Mouse (Mus musculus) MEL (cell line): ENCODE data around the gene Rpa1. TPM values are rescaled to one million over a fixed set of nuclear protein-coding genes. Genes with fewer than 3 reads are reported as not detected.

ENCODE experiments used
- DNase-seq: peaks from one replicate; pipeline ENCODE4 v3.0.0; 2011; ENCODE audit warnings: low read depth, low spot score
- H3K27ac ChIP-seq: 2 replicates; pipeline ENCODE4 v1.5.1; 2012; ENCODE audit warnings: low read depth, mild to moderate bottlenecking, control low read depth, low read length, moderate library complexity; ENCODE audit not compliant: control insufficient read depth
- H3K27me3 ChIP-seq, 2 experiments: fragments of 150-350 bp in 1 of 2; sonication (generic) in 1 of 2; 2 replicates each; pipeline ENCODE4 v1.6.1; 2012; ENCODE audit warnings: low read length in 2 of 2, mild to moderate bottlenecking in 2 of 2, improper control_type of control experiment in 1 of 2, moderate library complexity in 1 of 2; ENCODE audit not compliant: insufficient read depth in 2 of 2, control insufficient read depth in 1 of 2
- H3K36me3 ChIP-seq, 2 experiments: 2 replicates each; pipeline ENCODE4 v1.6.1; 2012 to 2014; ENCODE audit warnings: low read length in 2 of 2, improper control_type of control experiment in 1 of 2, inconsistent platforms in 1 of 2, mild to moderate bottlenecking in 1 of 2; ENCODE audit not compliant: insufficient read depth in 2 of 2, control insufficient read depth in 1 of 2
- H3K4me1 ChIP-seq, 2 experiments: fragments of 150-350 bp in 1 of 2; sonication (generic) in 1 of 2; 2 replicates each; pipeline ENCODE4 v1.6.1; 2012; ENCODE audit warnings: low read length in 2 of 2, improper control_type of control experiment in 1 of 2, mild to moderate bottlenecking in 1 of 2; ENCODE audit not compliant: insufficient read depth in 2 of 2, control insufficient read depth in 1 of 2
- H3K4me3 ChIP-seq, 2 experiments: fragments of 150-350 bp in 1 of 2; sonication (generic) in 1 of 2; 2 replicates each; pipeline ENCODE4 v1.5.1; 2012; ENCODE audit warnings: low read depth in 2 of 2, low read length in 2 of 2, mild to moderate bottlenecking in 2 of 2, moderate library complexity in 2 of 2, control low read depth in 1 of 2, improper control_type of control experiment in 1 of 2; ENCODE audit not compliant: control insufficient read depth in 1 of 2, insufficient read depth in 1 of 2
- H3K79me2 ChIP-seq: 2 replicates; pipeline ENCODE4 v1.6.1; 2012; ENCODE audit warnings: mild to moderate bottlenecking, low read length, moderate library complexity; ENCODE audit not compliant: control insufficient read depth, poor library complexity, insufficient read depth
- H3K9ac ChIP-seq: 2 replicates; pipeline ENCODE4 v1.6.1; 2012; ENCODE audit warnings: low read depth, mild to moderate bottlenecking, control low read depth, low read length, moderate library complexity; ENCODE audit not compliant: control insufficient read depth, poor library complexity, severe bottlenecking
- H3K9me3 ChIP-seq: fragments of 150-350 bp; sonication (generic); replicated peaks from 2 replicates; pipeline ENCODE4 v1.6.1; 2012; ENCODE audit warnings: mild to moderate bottlenecking, low read length, improper control_type of control experiment, moderate library complexity; ENCODE audit not compliant: insufficient read depth
- BHLHE40 ChIP-seq: IDR thresholded peaks from 2 replicates; pipeline ENCODE4 v1.6.1; 2012; ENCODE audit warnings: low read depth, mild to moderate bottlenecking, inconsistent platforms, low read length, improper control_type of control experiment, borderline replicate concordance
- CHD1 ChIP-seq: IDR thresholded peaks from 2 replicates; pipeline ENCODE4 v1.6.1; 2012; ENCODE audit warnings: low read depth, mild to moderate bottlenecking, inconsistent platforms, low read length, improper control_type of control experiment
- CHD2 ChIP-seq: IDR thresholded peaks from 2 replicates; pipeline ENCODE4 v1.6.1; 2011; ENCODE audit warnings: low read length, improper control_type of control experiment
- CTCF ChIP-seq, 3 experiments: IDR thresholded peaks in 2 of 3; conservative IDR thresholded peaks in 1 of 3; 2 replicates each; pipeline ENCODE4 v1.5.1; 2011 to 2012; ENCODE audit warnings: low read length in 3 of 3, low read depth in 2 of 3, mild to moderate bottlenecking in 2 of 3, improper control_type of control experiment in 1 of 3, inconsistent platforms in 1 of 3, mixed read lengths in 1 of 3, moderate library complexity in 1 of 3; ENCODE audit not compliant: control insufficient read depth in 1 of 3, insufficient read depth in 1 of 3, poor library complexity in 1 of 3, severe bottlenecking in 1 of 3
- E2F4 ChIP-seq: IDR thresholded peaks from 2 replicates; pipeline ENCODE4 v1.6.1; 2011; ENCODE audit warnings: low read depth, low read length, improper control_type of control experiment, borderline replicate concordance
- ELF1 ChIP-seq: IDR thresholded peaks from 2 replicates; pipeline ENCODE4 v1.6.1; 2014; ENCODE audit warnings: low read depth, mild to moderate bottlenecking, inconsistent platforms, low read length, improper control_type of control experiment, moderate library complexity
- GABPA ChIP-seq: IDR thresholded peaks from 2 replicates; pipeline ENCODE4 v1.6.1; 2012; ENCODE audit warnings: low read depth, mild to moderate bottlenecking, inconsistent platforms, low read length, improper control_type of control experiment, moderate library complexity
- GATA1 ChIP-seq: IDR thresholded peaks from 2 replicates; pipeline ENCODE4 v1.6.1; 2011; ENCODE audit warnings: low read depth, low read length, improper control_type of control experiment
- HCFC1 ChIP-seq: IDR thresholded peaks from 2 replicates; pipeline ENCODE4 v1.6.1; 2012; ENCODE audit warnings: low read depth, mild to moderate bottlenecking, inconsistent platforms, low read length, improper control_type of control experiment, moderate library complexity
- JUND ChIP-seq: IDR thresholded peaks from 2 replicates; pipeline ENCODE4 v1.6.1; 2011; ENCODE audit warnings: low read depth, mild to moderate bottlenecking, improper control_type of control experiment, low read length
- MAFK ChIP-seq: IDR thresholded peaks from 2 replicates; pipeline ENCODE4 v1.6.1; 2011; ENCODE audit warnings: low read depth, mild to moderate bottlenecking, low read length, improper control_type of control experiment, borderline replicate concordance
- MAX ChIP-seq: IDR thresholded peaks from 2 replicates; pipeline ENCODE4 v1.6.1; 2011; ENCODE audit warnings: low read length, improper control_type of control experiment
- MAZ ChIP-seq: IDR thresholded peaks from 2 replicates; pipeline ENCODE4 v1.6.1; 2012; ENCODE audit warnings: low read depth, mild to moderate bottlenecking, inconsistent platforms, low read length, improper control_type of control experiment
- MXI1 ChIP-seq: IDR thresholded peaks from 2 replicates; pipeline ENCODE4 v1.6.1; 2011; ENCODE audit warnings: mild to moderate bottlenecking, low read depth, low read length, improper control_type of control experiment
- MYB ChIP-seq: IDR thresholded peaks from 2 replicates; pipeline ENCODE4 v1.6.1; 2011; ENCODE audit warnings: mild to moderate bottlenecking, low read depth, low read length, improper control_type of control experiment
- MYC ChIP-seq: IDR thresholded peaks from 2 replicates; pipeline ENCODE4 v1.6.1; 2011; ENCODE audit warnings: low read depth, mild to moderate bottlenecking, low read length, improper control_type of control experiment, moderate library complexity
- NRF1 ChIP-seq: IDR thresholded peaks from 2 replicates; pipeline ENCODE4 v1.6.1; 2014; ENCODE audit warnings: low read depth, mild to moderate bottlenecking, inconsistent platforms, low read length, improper control_type of control experiment, moderate library complexity; ENCODE audit not compliant: poor library complexity, insufficient read depth, severe bottlenecking
- POLR2A ChIP-seq, 2 experiments: IDR thresholded peaks; 2 replicates each; pipeline ENCODE4 v1.6.1; 2011 to 2012; ENCODE audit warnings: low read length in 2 of 2, mild to moderate bottlenecking in 2 of 2, control low read depth in 1 of 2, improper control_type of control experiment in 1 of 2, low read depth in 1 of 2, moderate library complexity in 1 of 2; ENCODE audit not compliant: control insufficient read depth in 1 of 2, insufficient read depth in 1 of 2, poor library complexity in 1 of 2
- POLR2AphosphoS2 ChIP-seq: IDR thresholded peaks from 2 replicates; pipeline ENCODE4 v1.6.1; 2011; ENCODE audit warnings: low read length, improper control_type of control experiment
- POLR2AphosphoS5 ChIP-seq: IDR thresholded peaks from 2 replicates; pipeline ENCODE4 v1.6.1; 2012; ENCODE audit warnings: low read depth, borderline replicate concordance, mild to moderate bottlenecking, inconsistent platforms, low read length, moderate library complexity, mixed read lengths
- RAD21 ChIP-seq: IDR thresholded peaks from 2 replicates; pipeline ENCODE4 v1.6.1; 2011; ENCODE audit warnings: mild to moderate bottlenecking, low read depth, low read length, improper control_type of control experiment
- SIN3A ChIP-seq: IDR thresholded peaks from 2 replicates; pipeline ENCODE4 v1.6.1; 2012; ENCODE audit warnings: low read length, improper control_type of control experiment, inconsistent platforms
- SMC3 ChIP-seq: IDR thresholded peaks from 2 replicates; pipeline ENCODE4 v1.6.1; 2011; ENCODE audit warnings: low read depth, low read length, improper control_type of control experiment
- TAL1 ChIP-seq: IDR thresholded peaks from 2 replicates; pipeline ENCODE4 v1.6.1; 2012; ENCODE audit warnings: mild to moderate bottlenecking, inconsistent platforms, low read length, moderate library complexity, mixed read lengths
- TCF12 ChIP-seq: IDR thresholded peaks from 2 replicates; pipeline ENCODE4 v1.6.1; 2014; ENCODE audit warnings: low read depth, mild to moderate bottlenecking, inconsistent platforms, low read length, improper control_type of control experiment, moderate library complexity
- USF2 ChIP-seq, 2 experiments: IDR thresholded peaks; 2 replicates each; pipeline ENCODE4 v1.6.1; 2011 to 2012; ENCODE audit warnings: improper control_type of control experiment in 2 of 2, low read length in 2 of 2, borderline replicate concordance in 1 of 2, inconsistent platforms in 1 of 2, low read depth in 1 of 2, mild to moderate bottlenecking in 1 of 2; ENCODE audit not compliant: insufficient read depth in 1 of 2
- ZMIZ1 ChIP-seq: IDR thresholded peaks from 2 replicates; pipeline ENCODE4 v1.6.1; 2012; ENCODE audit warnings: low read depth, mild to moderate bottlenecking, inconsistent platforms, low read length, improper control_type of control experiment, moderate library complexity
- ZNF384 ChIP-seq: IDR thresholded peaks from 2 replicates; pipeline ENCODE4 v1.6.1; 2012; ENCODE audit warnings: low read depth, mild to moderate bottlenecking, inconsistent platforms, low read length, improper control_type of control experiment
- polyA plus RNA-seq, 2 experiments: library from polyadenylated mRNA; stranded (reverse) in 1 of 2; unstranded in 1 of 2; fragments of >175 nt in 1 of 2; fragments of >200 nt in 1 of 2; gene quantifications; 2 replicates each; pipeline versions ENCODE4 v1.2.1 to v1.2.4; 2012; ENCODE audit warnings: low replicate concordance in 2 of 2, low read depth in 1 of 2; ENCODE audit not compliant: insufficient read length in 2 of 2, insufficient read depth in 1 of 2, missing spikeins in 1 of 2
- total RNA-seq: library from RNA; depleted of rRNA; stranded (reverse); fragments of 300-350 nt; gene quantifications from 2 replicates; pipeline ENCODE4 v1.2.3, GENCODE M21; 2012

Rpa1 gene
- total and polyA plus RNA-seq, 3 experiments: 179 to 481 (median 242) TPM

DNA sequence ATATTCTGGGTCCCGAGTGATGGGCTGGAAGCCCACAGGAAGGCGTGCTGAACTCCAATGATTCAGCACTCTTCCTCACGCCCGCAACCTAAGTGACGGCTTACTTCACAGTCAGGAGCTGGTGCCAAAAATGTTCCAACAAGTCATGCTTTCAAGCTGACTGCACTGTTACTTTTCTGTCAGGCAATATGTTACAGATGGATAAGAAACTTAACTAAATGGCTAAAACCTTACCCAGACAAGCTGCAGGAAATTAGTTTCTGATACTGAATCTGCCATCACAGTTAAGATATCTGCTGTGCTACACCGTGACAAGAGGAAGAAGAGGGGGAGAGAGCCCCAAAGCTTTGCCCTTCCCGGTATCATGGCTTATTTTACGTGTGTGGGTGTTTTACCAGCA lies 34.3 kb downstream of the Rpa1 start (continued):
- TF ChIP-seq MYC (peak; percentile 96), POLR2AphosphoS5 (no peak), E2F4 (no peak; the same call in 1 of the 2 replicates), POLR2AphosphoS2 (peak; percentile 91), ZMIZ1 (no peak), TCF12 (peak; percentile 99), CTCF (IDR thresholded peaks at IDR 0.05 in 2 of 3, conservative IDR thresholded peaks at IDR 0.05 in 1 of 3; ENCODE audit: control insufficient read depth in 1 of 3, insufficient read depth in 1 of 3, low read depth in 2 of 3, low read length in 3 of 3, poor library complexity in 1 of 3, severe bottlenecking in 1 of 3) (no peak)
- TF ChIP-seq, all 39 proteins: peak for 23

GRCm38 (mm10) chr11:75311751-75312150 lies 36.4 kb downstream of the Rpa1 start:
- H3K79me2 ChIP-seq: no peaks in the 10 kb centered on the region
- H3K27me3 ChIP-seq: no peaks in the 10 kb centered on the region

DNA sequence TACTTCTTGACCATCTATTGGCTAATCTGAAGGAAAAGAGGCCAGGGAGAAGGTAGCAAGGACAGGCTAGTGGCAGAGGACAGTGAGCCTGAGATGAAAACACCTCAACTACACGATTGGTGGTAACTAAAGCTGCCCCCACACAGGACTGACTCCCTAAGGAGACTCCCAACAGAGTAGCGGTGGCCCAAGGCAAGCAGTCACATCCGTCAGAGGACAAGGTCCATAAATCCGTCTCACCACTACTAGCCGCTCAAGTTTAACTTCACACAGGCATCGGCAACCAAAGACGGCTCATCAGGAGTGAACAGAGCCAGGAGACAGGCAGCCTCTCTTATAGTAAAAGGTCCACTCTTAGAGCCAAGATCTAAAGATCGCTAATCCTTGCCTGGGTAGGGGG lies 37.3 kb downstream of the Rpa1 start:
- Histone ChIP-seq H3K4me1 (peaks cover 11 to 22% of the 10 kb centered on the region in 2 experiments), H3K36me3 (peaks cover 25 to 39% of the 10 kb centered on the region in 2 experiments), H3K9ac (no peak overlapping the region), H3K79me2 (no peaks in the 10 kb centered on the region), H3K4me3 (no peak overlapping the region), H3K27ac (no peak overlapping the region), H3K9me3 (no peaks in the 10 kb centered on the region), H3K27me3 (no peaks in the 10 kb centered on the region)
- TF ChIP-seq MXI1: no peak
- no peak for TF ChIP-seq TAL1
- no peak for TF ChIP-seq SMC3
- TF ChIP-seq ZNF384: no peak
- TF ChIP-seq MAZ: no peak
- TF ChIP-seq RAD21: no peak
- no peak for TF ChIP-seq POLR2A (IDR thresholded peaks at IDR 0.05; ENCODE audit: control insufficient read depth in 1 of 2, insufficient read depth in 1 of 2, low read depth in 1 of 2, low read length in 2 of 2, poor library complexity in 1 of 2)
- no peak for TF ChIP-seq GABPA
- no peak for TF ChIP-seq TCF12
- TF ChIP-seq CHD1: no peak
- TF ChIP-seq MYB: no peak
- no peak for TF ChIP-seq POLR2AphosphoS2
- TF ChIP-seq MAX: no peak
- no peak for TF ChIP-seq POLR2AphosphoS5
- TF ChIP-seq USF2 (IDR thresholded peaks at IDR 0.05; ENCODE audit: borderline replicate concordance in 1 of 2, insufficient read depth in 1 of 2, low read depth in 1 of 2, low read length in 2 of 2): no peak
- TF ChIP-seq SIN3A: no peak
- TF ChIP-seq NRF1: no peak
- TF ChIP-seq GATA1: no peak
- no peak for TF ChIP-seq CHD2
- no peak for DNase-seq

More at GRCm38 (mm10) chr11:75311751-75312150, 36.4 kb downstream of the Rpa1 start:
- H3K9ac ChIP-seq: no peak overlapping the region
- DNase-seq: no peak
- no peak for TF ChIP-seq CHD1
- no peak for TF ChIP-seq CTCF (IDR thresholded peaks at IDR 0.05 in 2 of 3, conservative IDR thresholded peaks at IDR 0.05 in 1 of 3; ENCODE audit: control insufficient read depth in 1 of 3, insufficient read depth in 1 of 3, low read depth in 2 of 3, low read length in 3 of 3, poor library complexity in 1 of 3, severe bottlenecking in 1 of 3)
- no peak for TF ChIP-seq SIN3A
- TF ChIP-seq USF2 (IDR thresholded peaks at IDR 0.05; ENCODE audit: borderline replicate concordance in 1 of 2, insufficient read depth in 1 of 2, low read depth in 1 of 2, low read length in 2 of 2): no peak
- TF ChIP-seq RAD21: no peak
- TF ChIP-seq TAL1: no peak
- TF ChIP-seq GABPA: no peak
- no peak for TF ChIP-seq MAX
- TF ChIP-seq NRF1: no peak
- TF ChIP-seq BHLHE40: no peak
- TF ChIP-seq ELF1: no peak
- no peak for TF ChIP-seq MAFK
- TF ChIP-seq MXI1: no peak
- TF ChIP-seq JUND: no peak
- TF ChIP-seq E2F4: no peak
- TF ChIP-seq HCFC1: no peak
- TF ChIP-seq MAZ: no peak
- H3K36me3 ChIP-seq: peaks cover 25 to 37% of the 10 kb centered on the region in 2 experiments
- no peak overlapping the region for H3K4me3 ChIP-seq
- H3K27ac ChIP-seq: no peak overlapping the region
- no peaks in the 10 kb centered on the region for H3K9me3 ChIP-seq
- H3K4me1 ChIP-seq: peaks cover 11 to 22% of the 10 kb centered on the region in 2 experiments
